12 mouse cellular contexts compared by ENCODE assay signal in genomic region chr17:51461248-51461647, GRCm38 (mm10).
A peak's percentile ranks its signal among the peaks of the same experiment; 100 is the strongest.
DNase-seq lines count a peak whose midpoint lies in the region; ATAC-seq and TF ChIP-seq lines count a peak whose summit lies in the region.
"Had no signal": no experiment of that assay in that cellular context is flagged by ENCODE, and none has a peak within 500 bp of the region (broad histone marks: within the 10 kb centered on the region; RNA-seq: fewer than 3 reads in every experiment).

No protein-coding gene starts in this region.

- no peak overlapping the region for H3K4me3 ChIP-seq in intestine, embryonic 14.5 days (ENCODE audit: low read depth, low read length)
- no peak overlapping the region for H3K4me3 ChIP-seq in intestine, postnatal 0 days (ENCODE audit: low read depth, low read length)
- H3K4me3 ChIP-seq in embryonic facial prominence, embryonic 14.5 days (ENCODE audit: low read depth, low read length) = peak overlapping the region; percentile 23
- no peak overlapping the region for H3K4me3 ChIP-seq in limb, embryonic 14.5 days (replicated peaks; ENCODE audit: low read length)

- no peaks in the 10 kb centered on the region for H3K36me3 ChIP-seq in intestine, embryonic 14.5 days (ENCODE audit: control insufficient read depth, insufficient read depth, low read length)
- no peaks in the 10 kb centered on the region for H3K36me3 ChIP-seq in intestine, postnatal 0 days (ENCODE audit: control insufficient read depth, insufficient read depth)
- no peaks in the 10 kb centered on the region for H3K36me3 ChIP-seq in embryonic facial prominence, embryonic 14.5 days (ENCODE audit: control insufficient read depth, insufficient read depth, low read length)
- no peaks in the 10 kb centered on the region for H3K36me3 ChIP-seq in limb, embryonic 14.5 days (ENCODE audit: control insufficient read depth, insufficient read depth, low read length)

- H3K27me3 ChIP-seq in intestine, embryonic 14.5 days (replicated peaks; ENCODE audit: control insufficient read depth, insufficient read depth, low read length) = no peaks in the 10 kb centered on the region
- no peaks in the 10 kb centered on the region for H3K27me3 ChIP-seq in intestine, postnatal 0 days (replicated peaks; ENCODE audit: control insufficient read depth, insufficient read depth, low read length)
- H3K27me3 ChIP-seq in embryonic facial prominence, embryonic 14.5 days (replicated peaks; ENCODE audit: control insufficient read depth, insufficient read depth, low read length) = no peaks in the 10 kb centered on the region
- no peaks in the 10 kb centered on the region for H3K27me3 ChIP-seq in limb, embryonic 14.5 days (ENCODE audit: control insufficient read depth, insufficient read depth, low read length)
- H3K27me3 ChIP-seq: CH12.LX had no signal

- H3K4me2 ChIP-seq in intestine, embryonic 14.5 days (ENCODE audit: low read length) = 0 out of 2 replicates have a peak overlapping the region, but pooled peaks have one; percentile 9
- H3K4me2 ChIP-seq in intestine, postnatal 0 days (replicated peaks; ENCODE audit: low read depth) = no peak overlapping the region
- H3K4me2 ChIP-seq in embryonic facial prominence, embryonic 14.5 days (ENCODE audit: low read depth, low read length) = peak overlapping the region; percentile 40
- H3K4me2 ChIP-seq in limb, embryonic 14.5 days (replicated peaks; ENCODE audit: low read depth, low read length, severe bottlenecking) = 0 out of 2 replicates have a peak overlapping the region, but pooled peaks have one; percentile 28

- H3K27ac ChIP-seq in intestine, embryonic 14.5 days (ENCODE audit: low read depth) = no peak overlapping the region
- H3K27ac ChIP-seq in intestine, postnatal 0 days (ENCODE audit: low read depth, low read length) = no peak overlapping the region
- no peak overlapping the region for H3K27ac ChIP-seq in embryonic facial prominence, embryonic 14.5 days (replicated peaks; ENCODE audit: low read depth, low read length)
- H3K27ac ChIP-seq in limb, embryonic 14.5 days (replicated peaks; ENCODE audit: low read depth, low read length) = no peak overlapping the region

- TF ChIP-seq POLR2A in limb, embryonic 14.5 days (IDR thresholded peaks at IDR 0.05; ENCODE audit: borderline replicate concordance, extremely low read depth, insufficient read depth, insufficient read length) = no peak

- no peak for DNase-seq in intestine, embryonic 14.5 days (ENCODE audit: low spot score)
- peak; percentile 10 for DNase-seq in brain, adult 2 months (ENCODE audit: low read depth, low spot score)
- peak; percentile 35 for DNase-seq in embryonic facial prominence, embryonic 14.5 days (ENCODE audit: low spot score)
- no peak for DNase-seq in limb, embryonic 14.5 days (ENCODE audit: low spot score)
- no peak for DNase-seq in cerebellum, postnatal 10 days
- no peak for DNase-seq in spleen, adult 12 weeks (ENCODE audit: low spot score)
- DNase-seq in adrenal gland, postnatal 14 days = no peak
- DNase-seq: adrenal gland, postnatal 25 days; kidney, postnatal 14 days; lung, postnatal 14 days had no signal

- no peak for TF ChIP-seq CTCF in intestine, postnatal 0 days (IDR thresholded peaks at IDR 0.05; ENCODE audit: low read depth)

- H3K9ac ChIP-seq in intestine, embryonic 14.5 days (ENCODE audit: low read length) = no peak overlapping the region
- no peak overlapping the region for H3K9ac ChIP-seq in intestine, postnatal 0 days (ENCODE audit: low read depth, low read length)
- no peak overlapping the region for H3K9ac ChIP-seq in embryonic facial prominence, embryonic 14.5 days (ENCODE audit: low read depth, low read length)
- no peak overlapping the region for H3K9ac ChIP-seq in limb, embryonic 14.5 days (ENCODE audit: low read depth, low read length, severe bottlenecking)

- ATAC-seq in intestine, embryonic 14.5 days (replicated peaks; ENCODE audit: low FRiP score, low TSS enrichment, low read depth) = no peak
- no peak for ATAC-seq in intestine, postnatal 0 days
- peak; percentile 47; the same call in 1 of the 2 replicates for ATAC-seq in embryonic facial prominence, embryonic 14.5 days (ENCODE audit: low read depth)
- ATAC-seq in limb, embryonic 14.5 days (ENCODE audit: low FRiP score, low read depth) = no peak

- 55% methylated on average over 14 of the region's 14 CpGs for WGBS in intestine, embryonic 14.5 days
- WGBS in intestine, postnatal 0 days = 64% methylated on average over 14 of the region's 14 CpGs
- 42% methylated on average over 14 of the region's 14 CpGs for WGBS in embryonic facial prominence, embryonic 14.5 days
- WGBS in limb, embryonic 14.5 days = 53% methylated on average over 14 of the region's 14 CpGs

- H3K9me3 ChIP-seq in intestine, embryonic 14.5 days (ENCODE audit: control insufficient read depth, low read length) = no peaks in the 10 kb centered on the region
- no peaks in the 10 kb centered on the region for H3K9me3 ChIP-seq in intestine, postnatal 0 days (ENCODE audit: control insufficient read depth)
- H3K9me3 ChIP-seq in embryonic facial prominence, embryonic 14.5 days (ENCODE audit: control insufficient read depth, low read length) = peaks cover 6% of the 10 kb centered on the region; the same call in 1 of the 2 replicates
- H3K9me3 ChIP-seq in limb, embryonic 14.5 days (ENCODE audit: control insufficient read depth, low read length) = no peaks in the 10 kb centered on the region

- H3K4me1 ChIP-seq in intestine, embryonic 14.5 days (replicated peaks; ENCODE audit: control insufficient read depth, insufficient read depth, low read length) = no peaks in the 10 kb centered on the region
- H3K4me1 ChIP-seq in intestine, postnatal 0 days (replicated peaks; ENCODE audit: control insufficient read depth, insufficient read depth, low read length) = no peaks in the 10 kb centered on the region
- H3K4me1 ChIP-seq in embryonic facial prominence, embryonic 14.5 days (ENCODE audit: control insufficient read depth, insufficient read depth, low read length) = no peaks in the 10 kb centered on the region; the same call in 1 of the 2 replicates
- H3K4me1 ChIP-seq in limb, embryonic 14.5 days (ENCODE audit: control insufficient read depth, insufficient read depth, low read length) = no peaks in the 10 kb centered on the region

Comparison
In these comparisons a context has a peak if more than half of its experiments do, and no peak if none do; other contexts are left out.
1. DNase-seq: peak in brain, adult 2 months (single experiment) and embryonic facial prominence, embryonic 14.5 days (single experiment); none in intestine, embryonic 14.5 days (single experiment), limb, embryonic 14.5 days (single experiment), cerebellum, postnatal 10 days (0 of 2), spleen, adult 12 weeks (single experiment) and adrenal gland, postnatal 14 days (single experiment).